Mouse (Mus musculus) heart, embryonic 12.5 days (tissue): ENCODE results near the gene Dgcr2. TPM values are rescaled to one million over a fixed set of nuclear protein-coding genes. Genes with fewer than 3 reads are reported as not detected.

Experiments used
- ATAC-seq: fragments of 200-750 bp; cut with Nextera tagmentation; 2 replicates; pipeline ENCODE4 v1.8.0; 2017; ENCODE audit warnings: moderate TSS enrichment, moderate library complexity; ENCODE audit not compliant: insufficient number of reproducible peaks, low FRiP score
- H3K27ac ChIP-seq: fragments of 300-500 bp; sonication (generic); 2 replicates; pipeline ENCODE4 v1.5.1; 2016; ENCODE audit warnings: mild to moderate bottlenecking, moderate library complexity; ENCODE audit not compliant: poor library complexity, severe bottlenecking
- H3K27me3 ChIP-seq: fragments of 300-500 bp; sonication (generic); replicated peaks from 2 replicates; pipeline ENCODE4 v1.6.1; 2016; ENCODE audit warnings: mild to moderate bottlenecking, moderate library complexity
- H3K36me3 ChIP-seq: fragments of 300-500 bp; sonication (generic); 2 replicates; pipeline ENCODE4 v1.6.1; 2016; ENCODE audit warnings: mild to moderate bottlenecking, moderate library complexity
- H3K4me1 ChIP-seq: fragments of 300-500 bp; sonication (generic); replicated peaks from 2 replicates; pipeline ENCODE4 v1.6.1; 2016; ENCODE audit warnings: mild to moderate bottlenecking
- H3K4me2 ChIP-seq: fragments of 300-500 bp; sonication (generic); 2 replicates; pipeline ENCODE4 v1.6.1; 2016; ENCODE audit warnings: mild to moderate bottlenecking, moderate library complexity
- H3K4me3 ChIP-seq: fragments of 300-500 bp; sonication (generic); 2 replicates; pipeline ENCODE4 v1.5.1; 2016; ENCODE audit warnings: mild to moderate bottlenecking
- H3K9ac ChIP-seq: fragments of 300-500 bp; sonication (generic); 2 replicates; pipeline ENCODE4 v1.6.1; 2016; ENCODE audit warnings: mild to moderate bottlenecking, moderate library complexity
- H3K9me3 ChIP-seq: fragments of 300-500 bp; sonication (generic); replicated peaks from 2 replicates; pipeline ENCODE4 v1.6.1; 2016; ENCODE audit warnings: mild to moderate bottlenecking, moderate library complexity
- WGBS: fragments of 180-500 bp; shearing (Covaris S2); methylation state at CpG from one replicate; pipeline ENCODE4 v1.1.7; 2016; 5-methylcytosine and 5-hydroxymethylcytosine counted together
- polyA plus RNA-seq: library from polyadenylated mRNA; unstranded; fragments of >200 nt; fragmentation: Nextera tagmentation; extraction: Ambion mirVana; gene quantifications from 2 replicates; pipeline ENCODE4 v1.2.1, GENCODE M21; 2016

Gene Dgcr2
- polyA plus RNA-seq, 1 experiment from 2014 or later, result 54.5 TPM

DNA sequence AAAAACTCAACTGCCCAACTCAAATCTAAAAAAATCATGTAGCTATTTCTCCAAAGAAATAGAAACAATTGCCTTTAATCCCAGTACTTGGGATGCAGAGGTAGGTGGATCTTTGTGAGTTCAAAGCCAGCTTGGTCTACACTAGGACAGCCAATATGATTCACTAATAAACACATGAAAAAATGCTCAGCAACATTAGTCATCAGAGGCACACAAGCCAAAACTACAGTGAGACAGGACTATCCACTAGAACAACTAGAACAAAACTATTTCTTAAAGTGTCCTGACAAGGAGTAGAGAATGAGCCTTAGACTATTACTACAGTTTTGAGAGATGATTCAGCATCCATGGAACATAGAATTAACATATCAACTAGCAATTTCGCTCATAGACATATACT, 22.3 kb downstream of the Dgcr2 start:
- H3K9ac ChIP-seq, result no peak overlapping the region
- 86% methylated on average over 1 of the region's 1 CpGs for WGBS
- peaks cover 16% of the 10 kb centered on the region for H3K36me3 ChIP-seq
- H3K4me3 ChIP-seq, result no peak overlapping the region
- H3K27me3 ChIP-seq, result no peaks in the 10 kb centered on the region
- H3K4me1 ChIP-seq, result peaks cover 58% of the 10 kb centered on the region
- ATAC-seq, result no peak
- no peak overlapping the region for H3K4me2 ChIP-seq
- H3K9me3 ChIP-seq, result no peaks in the 10 kb centered on the region
- H3K27ac ChIP-seq, result no peak overlapping the region

DNA sequence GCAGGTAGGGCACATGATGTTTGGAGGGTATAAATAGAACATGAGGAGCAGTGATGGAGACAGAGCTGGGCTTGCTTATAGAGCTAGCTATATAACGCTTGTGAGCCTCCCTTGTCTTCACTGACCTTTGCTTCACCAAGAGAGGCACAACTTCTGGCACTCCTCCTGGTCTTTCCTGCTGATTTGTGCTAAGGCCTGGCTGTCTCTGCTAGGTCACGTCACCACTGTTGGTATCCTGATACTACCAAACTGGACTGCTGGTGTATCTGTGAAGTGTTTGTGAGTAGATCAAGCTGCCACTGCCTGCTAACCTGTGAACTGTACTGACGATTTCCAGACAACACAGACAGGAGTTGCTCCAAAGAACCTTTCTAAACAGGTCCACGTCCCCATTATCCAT, 23.2 kb downstream of the Dgcr2 start:
- Histone ChIP-seq H3K4me1 (peaks cover 60% of the 10 kb centered on the region), H3K27ac (peak overlapping the region; percentile 75), H3K4me3 (no peak overlapping the region), H3K9me3 (no peaks in the 10 kb centered on the region), H3K9ac (no peak overlapping the region), H3K4me2 (0 out of 2 replicates have a peak overlapping the region, but pooled peaks have one; percentile 0), H3K27me3 (no peaks in the 10 kb centered on the region), H3K36me3 (peaks cover 20% of the 10 kb centered on the region)
- ATAC-seq, result no peak
- WGBS, result 27% methylated on average over 4 of the region's 4 CpGs

DNA sequence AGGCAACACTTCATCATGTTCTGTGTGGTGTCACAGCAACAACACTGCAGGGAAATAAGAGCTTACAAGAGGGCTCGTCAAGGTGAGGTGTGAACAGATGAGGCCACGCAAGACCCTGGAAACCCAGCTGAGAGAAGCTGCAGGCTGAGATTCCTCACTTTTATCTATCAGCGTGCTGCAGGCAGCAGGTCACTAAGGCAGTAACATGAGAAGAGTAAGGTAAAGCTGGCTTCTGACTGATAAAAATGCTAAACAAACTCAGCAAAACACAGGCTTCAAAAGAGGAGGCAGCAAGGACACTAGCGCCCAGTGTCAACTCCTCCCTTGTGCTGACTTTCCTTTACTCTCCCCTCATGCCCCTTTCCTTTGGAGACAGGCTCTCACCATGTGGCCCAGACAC, 25.4 kb downstream of the Dgcr2 start:
- peak; percentile 50; the same call in 1 of the 2 replicates for ATAC-seq
- H3K4me3 ChIP-seq, result no peak overlapping the region
- H3K4me1 ChIP-seq, result peaks cover 58% of the 10 kb centered on the region
- H3K36me3 ChIP-seq, result peaks cover 20% of the 10 kb centered on the region
- H3K9me3 ChIP-seq, result no peaks in the 10 kb centered on the region
- no peak overlapping the region for H3K9ac ChIP-seq
- no peaks in the 10 kb centered on the region for H3K27me3 ChIP-seq
- no peak overlapping the region for H3K4me2 ChIP-seq
- H3K27ac ChIP-seq, result peak overlapping the region; percentile 31
- WGBS, result 24% methylated on average over 4 of the region's 4 CpGs

DNA sequence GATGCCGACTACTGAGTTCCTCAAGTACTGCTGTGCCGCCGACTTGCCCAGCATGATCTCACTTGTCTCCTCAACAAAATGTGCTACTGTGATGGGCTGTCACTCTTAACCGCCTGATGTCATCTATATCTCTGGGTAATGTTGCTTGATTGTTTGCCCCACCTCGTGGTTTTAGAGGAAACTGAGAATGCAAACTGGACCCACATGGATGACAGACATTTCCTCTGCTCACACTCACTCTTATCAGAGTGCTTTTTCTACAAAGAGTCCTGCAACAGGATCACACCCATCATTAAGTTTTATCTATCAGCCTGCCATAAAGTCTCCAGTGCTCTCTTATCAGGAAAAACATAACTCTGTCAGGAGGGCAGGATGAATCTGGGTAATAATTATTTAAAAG, 27.1 kb downstream of the Dgcr2 start:
- H3K9me3 ChIP-seq, result no peaks in the 10 kb centered on the region
- H3K4me3 ChIP-seq, result no peak overlapping the region
- H3K27ac ChIP-seq, result no peak overlapping the region
- no peak for ATAC-seq
- no peak overlapping the region for H3K4me2 ChIP-seq
- peaks cover 19% of the 10 kb centered on the region for H3K36me3 ChIP-seq
- peaks cover 58% of the 10 kb centered on the region for H3K4me1 ChIP-seq
- no peak overlapping the region for H3K9ac ChIP-seq
- H3K27me3 ChIP-seq, result no peaks in the 10 kb centered on the region
- 25% methylated on average over 5 of the region's 5 CpGs for WGBS

DNA sequence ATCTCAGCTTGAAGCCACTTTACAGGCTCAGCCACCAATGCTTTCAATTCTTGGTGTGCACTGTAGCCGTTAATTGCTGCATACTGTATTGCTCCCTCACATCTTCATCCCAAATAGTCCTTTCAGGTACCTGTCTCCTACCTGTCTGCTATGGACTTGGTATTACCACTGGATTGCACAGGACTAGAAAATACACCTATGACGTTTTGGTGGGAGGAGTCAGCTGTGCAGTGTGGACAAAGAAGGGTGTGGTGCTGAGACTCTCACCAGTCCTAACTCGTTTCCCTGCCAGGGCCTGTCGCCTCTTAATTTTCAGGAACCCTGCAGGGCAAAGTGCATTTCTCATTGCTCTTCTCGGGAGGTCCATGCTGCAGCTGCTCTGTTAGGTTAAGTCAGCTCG, 32.6 kb downstream of the Dgcr2 start:
- Histone ChIP-seq H3K9ac (no peak overlapping the region), H3K4me1 (peaks cover 19% of the 10 kb centered on the region), H3K36me3 (peaks cover 22% of the 10 kb centered on the region), H3K4me2 (no peak overlapping the region), H3K27ac (no peak overlapping the region), H3K27me3 (no peaks in the 10 kb centered on the region), H3K9me3 (no peaks in the 10 kb centered on the region), H3K4me3 (no peak overlapping the region)
- 71% methylated on average over 6 of the region's 6 CpGs for WGBS
- no peak for ATAC-seq

DNA sequence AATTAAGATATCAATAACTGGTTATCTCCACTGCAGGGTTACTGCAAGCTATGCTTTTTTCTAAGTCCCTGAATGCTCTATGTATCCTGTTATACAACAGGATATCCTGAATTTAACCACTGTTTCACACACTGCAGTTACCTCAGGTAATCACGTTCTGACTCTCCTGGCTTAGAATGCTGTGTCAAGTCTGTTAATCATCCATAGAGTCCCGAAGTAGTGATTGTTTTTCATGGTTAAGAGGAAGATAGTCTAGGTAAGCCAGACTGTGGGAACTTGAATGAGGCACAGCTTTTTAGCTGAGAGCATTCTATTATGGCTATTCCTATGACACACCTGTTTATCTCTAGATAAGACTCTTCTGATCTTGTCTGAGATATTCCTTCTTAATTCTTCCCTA, 33.1 kb downstream of the Dgcr2 start:
- Histone ChIP-seq H3K36me3 (peaks cover 19% of the 10 kb centered on the region), H3K4me3 (no peak overlapping the region), H3K4me1 (peaks cover 18% of the 10 kb centered on the region), H3K9me3 (no peaks in the 10 kb centered on the region), H3K4me2 (no peak overlapping the region), H3K9ac (no peak overlapping the region), H3K27ac (no peak overlapping the region), H3K27me3 (no peaks in the 10 kb centered on the region)
- ATAC-seq, result no peak
- WGBS, result 86% methylated on average over 2 of the region's 2 CpGs

DNA sequence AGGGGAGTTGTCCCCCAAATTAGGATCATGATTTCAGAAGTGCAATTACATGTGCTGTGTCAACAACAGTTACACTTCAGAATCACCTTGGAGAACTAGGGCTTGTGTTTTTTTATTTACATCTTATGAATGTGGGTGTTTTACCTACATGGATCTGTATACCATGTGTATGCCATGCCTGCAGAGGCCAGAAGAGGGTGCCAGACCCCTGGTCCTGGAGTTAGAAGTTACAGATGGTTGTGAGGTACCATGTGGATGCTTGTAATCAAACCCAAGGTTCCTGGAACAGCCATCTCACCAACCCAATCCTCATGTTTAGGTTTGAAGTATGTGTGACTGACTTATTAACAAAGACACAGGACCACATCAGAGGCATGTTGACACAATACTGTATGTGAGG, 39.8 kb downstream of the Dgcr2 start:
- no peak for ATAC-seq
- Histone ChIP-seq H3K27me3 (no peaks in the 10 kb centered on the region), H3K9me3 (no peaks in the 10 kb centered on the region), H3K4me3 (no peak overlapping the region), H3K4me1 (peaks cover 7% of the 10 kb centered on the region; the same call in 1 of the 2 replicates), H3K36me3 (peaks cover 63% of the 10 kb centered on the region), H3K27ac (no peak overlapping the region), H3K9ac (no peak overlapping the region), H3K4me2 (no peak overlapping the region)

DNA sequence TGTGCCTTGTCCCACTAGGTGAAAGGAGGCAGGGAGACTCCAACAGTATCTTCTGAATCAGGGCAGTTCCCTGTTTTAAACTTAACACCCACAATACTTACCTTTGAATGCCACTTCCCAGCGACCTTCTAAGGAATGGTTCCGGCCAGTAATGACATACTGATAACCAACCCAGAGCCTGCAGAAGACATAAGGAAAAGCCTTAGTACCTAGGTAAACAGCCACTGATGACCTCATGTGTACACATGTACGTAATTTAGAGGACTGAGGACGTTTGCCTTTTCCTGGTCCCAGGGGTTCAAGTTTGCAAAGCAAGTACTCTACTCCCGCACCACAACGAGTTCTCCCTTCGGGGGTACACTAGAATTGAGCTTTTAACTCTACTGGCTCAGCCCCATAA, 41.2 kb downstream of the Dgcr2 start:
- Histone ChIP-seq H3K9me3 (no peaks in the 10 kb centered on the region), H3K4me2 (no peak overlapping the region), H3K36me3 (peaks cover 70% of the 10 kb centered on the region), H3K4me1 (peaks cover under 1% of the 10 kb centered on the region; the same call in 1 of the 2 replicates), H3K9ac (no peak overlapping the region), H3K27me3 (no peaks in the 10 kb centered on the region), H3K27ac (no peak overlapping the region), H3K4me3 (no peak overlapping the region)
- ATAC-seq, result no peak
- 87% methylated on average over 7 of the region's 7 CpGs for WGBS

- ATAC-seq, result no peak
- no peaks in the 10 kb centered on the region for H3K27me3 ChIP-seq
- H3K9me3 ChIP-seq, result no peaks in the 10 kb centered on the region
- 88% methylated on average over 2 of the region's 2 CpGs for WGBS
- H3K4me2 ChIP-seq, result no peak overlapping the region
- peaks cover 83% of the 10 kb centered on the region for H3K36me3 ChIP-seq
- no peak overlapping the region for H3K27ac ChIP-seq
- no peaks in the 10 kb centered on the region for H3K4me1 ChIP-seq
- H3K4me3 ChIP-seq, result no peak overlapping the region
- H3K9ac ChIP-seq, result no peak overlapping the region
Observed at GRCm38 (mm10) chr16:17853263-17853662, 45.1 kb downstream of the Dgcr2 start.

GRCm38 (mm10) chr16:17851860-17852259, 46.5 kb downstream of the Dgcr2 start:
- H3K27me3 ChIP-seq, result no peaks in the 10 kb centered on the region
- 94% methylated on average over 1 of the region's 1 CpGs for WGBS
- no peaks in the 10 kb centered on the region for H3K9me3 ChIP-seq
- ATAC-seq, result no peak
- no peak overlapping the region for H3K4me3 ChIP-seq
- no peaks in the 10 kb centered on the region for H3K4me1 ChIP-seq
- H3K4me2 ChIP-seq, result no peak overlapping the region
- no peak overlapping the region for H3K9ac ChIP-seq
- H3K27ac ChIP-seq, result no peak overlapping the region
- peaks cover 79% of the 10 kb centered on the region for H3K36me3 ChIP-seq

GRCm38 (mm10) chr16:17851331-17851730, 47.0 kb downstream of the Dgcr2 start:
- Histone ChIP-seq H3K4me3 (no peak overlapping the region), H3K4me1 (no peaks in the 10 kb centered on the region), H3K9me3 (no peaks in the 10 kb centered on the region), H3K36me3 (peaks cover 79% of the 10 kb centered on the region), H3K9ac (no peak overlapping the region), H3K27ac (no peak overlapping the region), H3K27me3 (no peaks in the 10 kb centered on the region), H3K4me2 (no peak overlapping the region)
- ATAC-seq, result no peak
- WGBS, result 91% methylated on average over 5 of the region's 5 CpGs

- Histone ChIP-seq H3K4me3 (no peak overlapping the region), H3K9ac (no peak overlapping the region), H3K4me2 (no peak overlapping the region), H3K27ac (no peak overlapping the region), H3K9me3 (no peaks in the 10 kb centered on the region), H3K27me3 (no peaks in the 10 kb centered on the region), H3K4me1 (no peaks in the 10 kb centered on the region), H3K36me3 (peaks cover 81% of the 10 kb centered on the region)
- ATAC-seq, result no peak
- WGBS, result 76% methylated on average over 6 of the region's 6 CpGs
Observed at GRCm38 (mm10) chr16:17849486-17849885, 48.9 kb downstream of the Dgcr2 start.
